Mouse (Mus musculus): ENCODE measurements around the gene Nr4a3.

The Nr4a3 gene

DNA sequence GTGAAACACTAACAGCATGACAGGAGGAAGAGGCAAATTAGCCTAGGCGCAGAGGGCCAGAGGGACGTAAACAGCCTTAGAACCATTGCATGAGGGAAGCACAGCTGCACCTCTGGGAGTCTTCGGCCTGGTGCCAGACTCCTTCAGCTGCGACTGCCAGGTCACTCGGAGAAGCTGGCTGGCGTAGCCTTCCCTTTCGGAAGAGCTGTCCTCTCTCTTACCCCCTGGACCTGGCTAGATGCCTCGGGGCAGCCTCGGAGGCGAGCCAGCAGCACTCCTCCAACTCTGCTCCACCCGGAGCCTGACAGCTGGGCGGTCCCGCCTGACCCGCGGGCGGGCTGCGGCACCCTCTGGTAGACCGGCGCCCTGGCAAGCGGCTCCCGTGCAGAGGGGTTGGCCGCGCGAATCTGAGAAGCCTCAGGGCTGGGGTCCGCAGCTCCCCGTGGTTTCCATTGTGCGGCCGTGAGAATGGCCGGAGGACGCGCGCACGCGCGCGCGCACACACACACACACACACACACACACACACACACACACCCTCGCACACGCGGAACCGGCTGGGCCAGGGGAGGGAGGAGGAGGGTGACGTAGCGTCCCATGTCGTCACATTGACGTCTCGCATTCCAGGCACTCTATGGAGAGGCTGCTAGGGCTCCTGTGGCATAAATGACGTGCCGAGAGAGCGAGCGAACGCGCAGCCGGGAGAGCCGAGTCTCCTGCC lies at the start of gene Nr4a3:
TSS of gene Nr4a3 (plus strand) at position 663 of the 721 bp plus-strand sequence.
- DNase-seq (ENCODE audit: low spot score): peak; percentile 70

DNA sequence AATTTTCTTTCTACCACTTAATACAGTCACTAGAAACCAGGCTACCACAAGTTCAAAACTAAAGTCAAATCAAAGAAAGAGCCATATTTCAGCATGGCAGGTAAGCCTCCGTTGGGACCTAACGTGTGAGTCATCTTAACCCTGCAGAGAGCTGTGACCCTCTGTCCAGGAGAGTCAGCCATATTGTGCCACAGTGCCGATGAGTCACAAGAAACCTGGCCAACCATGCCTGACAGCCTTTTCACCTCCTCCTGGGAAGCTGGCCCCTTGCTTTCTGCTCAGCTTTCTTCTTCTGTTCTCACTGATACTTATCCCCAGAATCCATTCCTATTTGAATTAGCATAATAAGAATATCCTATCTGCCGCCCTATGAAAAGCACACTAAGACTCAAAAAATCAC lies 42.0 kb upstream of the Nr4a3 start:
- no peak for DNase-seq (ENCODE audit: low spot score)

DNA sequence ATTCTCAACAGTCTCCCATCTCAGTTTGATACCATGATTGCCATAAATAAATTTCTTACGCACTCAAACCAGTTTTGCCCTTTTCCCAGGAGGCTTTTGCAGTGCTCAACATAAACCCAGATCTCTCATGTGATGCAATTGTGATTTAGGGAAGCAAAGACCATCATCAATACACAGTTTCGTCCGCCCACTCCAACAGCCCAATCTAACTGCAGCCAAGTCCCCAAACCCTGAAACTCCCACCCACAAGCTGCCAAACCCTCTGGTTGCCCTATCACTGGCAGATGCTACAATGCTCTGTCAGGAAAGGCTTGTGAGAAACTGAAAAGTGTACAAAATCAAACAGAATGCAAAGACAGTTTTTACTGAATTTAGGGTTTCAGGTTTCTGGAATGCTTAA lies 41.5 kb upstream of the Nr4a3 start:
- DNase-seq (ENCODE audit: low spot score): no peak

DNA sequence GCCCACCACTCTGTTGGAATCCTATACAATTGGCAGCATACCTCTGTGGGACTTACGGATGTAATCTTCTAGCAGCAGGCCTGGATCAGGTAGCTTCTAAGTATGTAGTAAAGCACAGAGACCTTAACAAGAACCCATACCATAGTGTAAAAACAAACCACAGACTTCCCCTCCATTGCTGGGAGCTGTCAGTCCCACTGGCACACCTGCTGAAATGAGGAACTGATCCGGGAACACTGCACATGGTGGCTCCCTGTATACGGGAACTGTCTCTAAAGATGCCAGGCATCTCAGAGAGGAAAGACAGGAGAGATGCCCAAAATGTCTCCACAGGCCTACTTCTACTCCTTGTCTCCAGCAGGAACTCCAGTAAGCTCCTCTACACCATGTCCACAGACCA lies 38.6 kb upstream of the Nr4a3 start:
- no peak for DNase-seq (ENCODE audit: low spot score)

DNA sequence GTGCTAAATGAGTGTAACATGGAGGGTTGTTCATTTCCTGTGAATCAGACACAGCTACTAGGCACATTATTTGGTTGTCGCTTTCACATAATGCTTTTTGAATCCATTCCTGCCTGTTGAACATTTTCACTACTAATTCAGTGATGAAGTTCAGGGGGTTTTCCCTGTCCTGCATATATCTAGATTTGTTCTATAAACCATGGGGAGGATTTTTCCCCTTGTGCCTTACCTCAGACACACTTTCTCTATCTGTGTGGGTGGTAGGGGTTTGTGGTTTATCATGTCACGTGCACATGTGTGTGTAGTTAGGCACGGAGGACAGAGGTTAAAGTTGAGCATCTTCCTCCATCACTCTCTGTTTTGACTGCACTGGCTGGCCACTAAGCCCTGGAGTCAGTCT lies 32.7 kb upstream of the Nr4a3 start:
- DNase-seq (ENCODE audit: low spot score): no peak

DNA sequence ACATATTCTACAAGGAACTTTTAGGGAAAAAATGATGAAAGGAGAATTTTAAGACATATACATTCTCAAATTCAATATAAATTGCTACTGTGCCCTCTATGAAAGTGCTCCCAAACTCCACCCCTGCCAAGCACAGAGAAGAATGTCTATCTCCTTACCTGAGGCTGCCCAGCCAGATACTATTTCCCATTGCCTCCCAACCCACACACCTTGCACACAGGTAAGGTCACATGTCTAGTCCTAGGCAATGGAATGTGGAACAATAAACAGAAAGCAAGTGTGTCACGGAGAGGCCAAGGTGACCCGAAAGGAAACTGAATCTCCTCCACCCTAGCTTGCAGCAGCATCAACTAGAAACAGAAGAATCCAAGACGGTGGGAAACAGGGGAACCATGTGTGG lies 22.0 kb upstream of the Nr4a3 start:
- DNase-seq (ENCODE audit: low spot score): no peak

DNA sequence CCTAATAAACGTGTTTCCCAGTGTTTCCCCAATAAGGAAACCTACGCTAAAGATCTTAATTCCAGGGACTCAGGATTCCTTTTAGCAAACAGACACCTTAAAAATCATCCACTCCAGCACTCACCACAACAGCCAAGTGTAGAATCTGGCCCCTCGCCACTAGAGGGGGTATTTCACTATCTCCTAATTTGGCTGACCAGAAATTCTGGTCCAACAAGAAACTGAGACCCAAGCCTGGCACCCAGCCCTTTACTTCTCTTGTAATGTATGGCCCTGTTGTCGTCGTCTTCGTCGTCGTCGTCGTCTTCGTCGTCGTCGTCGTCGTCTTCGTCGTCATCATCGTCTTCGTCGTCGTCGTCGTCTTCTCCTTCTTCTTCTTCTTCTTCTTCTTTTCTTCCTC lies 15.3 kb upstream of the Nr4a3 start:
- peak; percentile 18 for DNase-seq (ENCODE audit: low spot score)

DNA sequence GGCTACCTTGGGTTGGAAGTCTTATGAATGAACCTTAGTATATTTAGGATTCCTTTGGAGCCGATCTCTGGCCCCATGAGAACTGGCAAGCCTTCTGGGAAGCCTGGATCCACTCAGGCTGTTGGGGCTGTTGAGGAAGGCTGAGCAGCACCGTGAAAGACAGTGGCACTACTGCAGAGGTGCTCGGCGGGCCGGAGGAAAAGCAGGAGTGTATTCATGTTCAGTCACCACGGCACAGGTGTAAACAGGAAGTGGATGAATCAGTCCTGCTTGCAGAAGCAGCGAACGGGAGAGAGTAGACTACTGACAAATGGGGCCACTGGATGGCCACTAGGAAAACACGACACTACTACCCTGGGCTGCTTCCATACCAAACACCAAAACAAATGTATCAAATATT lies 10.7 kb upstream of the Nr4a3 start:
- DNase-seq (ENCODE audit: low spot score): no peak

DNA sequence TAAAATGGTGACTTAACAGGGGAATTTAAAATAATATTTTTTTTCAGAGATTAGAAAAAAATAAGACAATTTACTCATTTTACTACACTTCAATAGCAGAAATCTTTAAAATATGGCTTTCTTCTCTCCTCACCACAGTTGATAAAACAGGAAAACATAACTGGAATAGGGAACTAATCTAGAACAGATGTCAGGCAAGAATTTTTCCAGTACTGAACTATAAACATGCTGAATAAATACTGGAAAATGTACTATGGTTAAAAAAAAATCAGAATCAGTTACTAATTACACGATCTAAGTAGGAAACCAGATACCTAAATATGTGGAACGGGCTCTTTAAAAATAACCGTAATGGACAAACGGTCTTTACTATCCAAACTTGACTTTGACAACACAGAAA lies 7.3 kb upstream of the Nr4a3 start:
- DNase-seq (ENCODE audit: low spot score): no peak

DNA sequence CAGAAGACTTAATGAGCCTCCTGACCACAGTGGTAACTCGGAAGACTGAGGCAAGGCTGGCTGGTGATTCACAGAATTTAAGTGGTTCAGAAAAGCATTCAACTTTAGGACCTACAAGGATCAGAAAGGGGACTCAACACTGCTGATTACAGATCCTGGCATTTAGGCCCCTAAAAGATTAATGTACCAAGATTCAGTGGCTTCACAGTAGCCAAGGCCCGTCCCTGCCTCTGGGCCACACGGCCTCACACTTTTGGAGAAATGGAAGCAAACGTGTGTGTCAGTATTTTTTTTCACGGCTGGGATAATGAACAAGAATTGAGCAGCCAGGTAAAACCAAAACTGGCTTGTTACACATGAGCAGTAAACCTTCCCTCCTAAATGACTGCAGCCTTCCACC lies 6.1 kb upstream of the Nr4a3 start:
- DNase-seq (ENCODE audit: low spot score): no peak

DNA sequence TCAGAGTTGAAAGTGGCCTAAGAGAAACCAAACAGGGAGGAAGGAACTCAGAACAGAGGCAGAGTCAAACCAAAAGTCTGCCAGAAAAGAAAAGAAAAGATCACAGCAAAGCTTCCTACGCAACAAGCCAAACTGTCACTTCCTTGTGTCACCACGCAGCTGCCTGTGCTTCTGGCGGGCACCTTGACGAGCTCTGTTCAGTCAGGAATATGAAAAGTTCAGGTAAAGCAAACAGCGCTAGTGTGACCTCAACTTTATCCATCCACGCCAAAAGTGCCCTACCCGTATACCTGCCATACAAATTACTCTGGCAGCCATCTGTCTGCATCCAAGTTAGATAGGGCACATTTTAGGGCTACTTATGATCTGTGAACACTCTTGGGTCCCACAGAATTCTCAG lies 5.2 kb upstream of the Nr4a3 start:
- no peak for DNase-seq (ENCODE audit: low spot score)

DNA sequence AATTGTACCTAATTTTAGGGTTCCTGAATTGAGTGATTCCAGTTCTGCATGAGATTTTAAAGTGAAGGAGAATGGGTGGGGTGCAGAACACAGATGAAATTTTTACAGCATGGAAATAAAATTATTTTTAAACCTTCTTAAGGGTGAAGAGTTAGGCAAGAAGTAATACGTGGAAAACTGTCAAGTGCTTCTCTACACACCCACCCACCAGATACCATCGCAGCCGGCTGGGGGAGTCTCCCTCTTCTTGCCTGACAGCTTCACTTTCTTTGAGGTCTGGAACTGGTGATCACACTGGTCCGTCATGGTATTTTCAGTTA lies 2.5 kb upstream of the Nr4a3 start:
- no peak for DNase-seq (ENCODE audit: low spot score)

DNA sequence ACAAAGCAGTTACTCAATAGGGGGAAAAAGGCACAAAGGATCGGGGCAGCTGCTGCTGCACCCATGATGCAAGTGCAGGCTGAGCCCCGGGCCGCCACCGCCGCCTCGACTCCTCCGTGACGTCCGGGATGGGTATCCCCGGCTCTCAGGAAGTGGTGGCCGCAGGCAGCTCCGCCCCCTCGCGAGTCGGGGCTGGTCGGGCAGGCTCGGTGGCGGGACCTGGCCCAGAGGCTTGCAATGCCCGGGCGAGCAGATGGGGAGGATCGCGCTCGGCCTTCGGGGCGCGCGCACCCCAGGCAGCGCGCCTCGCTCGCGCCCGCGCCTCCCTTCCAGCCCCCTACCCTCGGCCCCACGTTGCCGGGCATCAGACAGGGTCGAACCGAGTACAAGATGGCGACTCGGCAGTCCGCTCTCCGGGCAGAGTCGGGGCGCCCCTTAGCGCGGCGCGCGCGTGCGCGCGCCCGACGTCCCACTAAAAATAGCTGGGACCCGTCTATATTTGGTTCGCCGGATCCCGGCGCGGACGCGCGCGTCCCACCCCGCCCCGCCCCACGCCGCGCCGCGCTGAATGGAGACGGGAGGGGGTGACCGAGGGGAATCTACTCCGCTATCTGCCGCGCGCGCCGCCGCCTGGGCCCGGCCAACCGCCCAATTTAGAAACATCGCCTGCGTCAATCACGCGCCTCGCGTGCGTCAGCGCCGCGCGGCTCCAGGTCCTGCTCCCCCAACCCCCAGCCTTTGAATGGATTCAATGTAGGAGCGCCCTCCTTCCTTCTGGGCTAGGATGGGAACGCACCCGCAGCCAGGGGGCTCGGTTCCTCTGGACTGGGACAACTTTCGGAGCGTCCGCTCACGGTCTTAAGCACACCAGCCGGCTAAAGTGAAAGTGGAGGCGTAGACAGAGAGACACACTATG lies 1.9 kb upstream of the Nr4a3 start:
- peak; percentile 85 for DNase-seq (ENCODE audit: low spot score)

DNA sequence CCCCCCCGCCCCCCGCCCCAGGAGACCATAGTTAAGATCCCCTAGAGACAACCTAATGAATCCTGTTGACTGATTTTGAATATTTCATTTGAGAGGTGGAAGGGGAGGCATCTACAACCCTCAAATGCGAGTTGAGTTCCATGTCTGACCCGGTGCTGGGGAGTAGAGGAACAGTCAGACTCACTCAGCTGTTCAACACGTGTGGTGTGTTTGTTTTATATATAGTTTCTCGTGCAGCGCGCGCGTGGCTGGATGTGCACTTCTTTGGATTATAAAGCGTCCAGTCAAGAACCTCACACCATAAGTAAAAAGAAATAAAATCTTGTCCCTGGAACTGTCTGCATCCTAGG lies 837 bp upstream of the Nr4a3 start:
- no peak for DNase-seq (ENCODE audit: low spot score)

DNA sequence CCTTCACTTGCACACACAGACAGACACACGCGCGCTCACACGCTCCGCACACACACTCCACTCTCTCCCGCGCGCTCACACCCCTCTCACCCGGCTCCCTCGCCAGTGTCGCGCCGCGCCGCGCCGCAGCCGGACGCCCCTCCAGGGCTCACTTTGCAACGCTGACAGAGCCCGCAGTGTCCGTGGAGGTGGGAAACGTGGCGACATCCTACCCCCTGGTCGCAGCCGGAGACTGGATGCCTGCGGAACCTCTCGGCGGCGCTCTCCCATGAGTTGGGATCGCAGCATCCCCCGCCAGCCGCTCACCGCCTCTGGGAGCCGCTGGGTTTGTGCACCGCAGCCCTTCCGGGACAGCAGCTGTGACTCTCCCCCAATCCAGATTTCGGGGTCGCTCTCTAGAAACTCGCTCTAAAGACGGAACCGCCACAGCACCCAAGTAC lies 348 bp downstream of the Nr4a3 start:
- DNase-seq (ENCODE audit: low spot score): no peak

DNA sequence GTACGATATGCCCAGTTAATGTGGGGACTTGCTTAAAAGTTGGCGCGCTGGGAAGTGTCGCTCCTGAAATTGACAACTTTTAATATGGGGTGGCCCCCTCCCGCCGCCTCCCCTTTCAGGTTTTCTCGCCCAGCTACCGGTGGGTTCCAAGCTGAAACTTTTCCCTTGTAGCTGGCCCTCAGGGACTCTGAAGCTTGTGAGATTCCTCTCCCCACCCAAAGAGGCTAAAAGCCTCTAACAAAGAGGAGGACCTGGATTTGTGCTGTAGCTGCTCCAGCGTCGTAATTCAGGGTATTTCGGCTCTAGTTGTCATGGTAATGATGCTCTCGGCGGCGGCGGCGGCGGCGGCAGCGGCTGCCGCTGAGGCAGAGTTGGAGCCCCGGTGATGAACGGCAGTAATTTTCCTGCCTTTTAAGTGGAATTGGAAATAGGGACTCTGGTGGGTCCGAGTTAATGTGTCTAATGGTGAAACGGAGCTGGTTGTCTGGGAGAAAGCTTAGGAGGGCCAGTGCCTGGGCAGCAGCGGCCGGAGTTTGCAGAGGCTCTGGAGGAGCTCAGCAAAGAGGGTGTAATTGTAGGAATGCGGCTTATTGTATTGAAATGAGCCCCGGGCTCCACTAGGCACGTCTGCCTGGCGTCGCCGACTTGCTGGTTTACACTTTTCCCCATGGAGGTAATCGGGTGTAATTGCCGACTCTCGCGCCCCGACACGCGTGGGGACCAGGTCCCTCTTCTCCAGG lies 938 bp downstream of the Nr4a3 start:
- DNase-seq (ENCODE audit: low spot score): peak; percentile 10

DNA sequence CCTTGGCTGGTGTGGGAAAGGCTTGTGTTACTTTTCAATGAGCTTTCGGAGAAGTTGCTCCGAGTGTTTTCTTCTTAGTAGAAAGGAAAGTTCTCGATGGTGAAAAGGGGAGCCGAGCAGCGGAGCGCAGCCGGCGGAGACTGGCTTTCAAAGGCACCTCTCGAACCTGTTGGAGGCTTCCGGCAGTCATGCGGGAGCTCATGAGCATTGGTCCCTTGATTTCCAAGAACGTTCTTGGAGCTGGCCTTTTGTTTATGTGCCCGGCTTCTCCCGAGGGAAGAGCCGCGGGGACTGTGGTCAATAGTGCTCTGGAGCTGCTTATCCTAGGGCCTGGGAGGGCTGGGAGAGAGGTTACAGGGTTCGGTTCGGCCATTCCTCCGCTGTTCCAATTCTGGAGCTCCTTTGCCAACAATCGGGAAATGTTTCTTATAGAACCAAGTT lies 1.5 kb downstream of the Nr4a3 start:
- DNase-seq (ENCODE audit: low spot score): no peak

DNA sequence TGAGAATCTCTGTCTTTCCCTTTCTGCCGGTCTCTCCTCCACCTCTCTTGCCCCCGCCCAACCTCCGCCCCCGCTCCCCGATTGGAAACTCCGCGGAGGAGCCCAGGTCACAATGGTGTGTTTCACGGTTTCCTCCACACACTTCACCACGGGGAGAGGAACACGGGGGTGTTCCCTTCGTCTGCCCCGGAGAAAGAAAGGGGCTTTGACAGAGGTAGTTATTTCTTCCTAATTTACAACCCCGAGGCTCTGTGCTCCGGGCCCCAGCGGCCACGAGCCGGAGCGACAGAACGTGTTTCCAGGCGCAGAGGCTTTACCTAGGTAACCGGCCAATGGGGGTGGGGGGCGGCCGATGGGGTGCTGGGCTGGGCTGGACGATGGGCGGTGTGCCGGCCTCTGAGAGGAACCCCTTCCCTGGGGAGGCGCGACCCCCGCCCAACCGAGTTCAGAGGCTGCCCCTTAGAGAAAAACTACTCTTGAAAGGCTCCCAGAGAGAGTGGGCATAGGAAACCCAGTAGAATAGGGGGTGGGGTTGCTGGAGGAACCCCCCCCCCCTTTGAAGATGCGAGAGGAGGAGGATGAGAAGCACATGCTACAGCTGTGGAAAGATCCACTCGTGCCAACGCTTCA lies 2.3 kb downstream of the Nr4a3 start:
- no peak for DNase-seq (ENCODE audit: low spot score)

DNA sequence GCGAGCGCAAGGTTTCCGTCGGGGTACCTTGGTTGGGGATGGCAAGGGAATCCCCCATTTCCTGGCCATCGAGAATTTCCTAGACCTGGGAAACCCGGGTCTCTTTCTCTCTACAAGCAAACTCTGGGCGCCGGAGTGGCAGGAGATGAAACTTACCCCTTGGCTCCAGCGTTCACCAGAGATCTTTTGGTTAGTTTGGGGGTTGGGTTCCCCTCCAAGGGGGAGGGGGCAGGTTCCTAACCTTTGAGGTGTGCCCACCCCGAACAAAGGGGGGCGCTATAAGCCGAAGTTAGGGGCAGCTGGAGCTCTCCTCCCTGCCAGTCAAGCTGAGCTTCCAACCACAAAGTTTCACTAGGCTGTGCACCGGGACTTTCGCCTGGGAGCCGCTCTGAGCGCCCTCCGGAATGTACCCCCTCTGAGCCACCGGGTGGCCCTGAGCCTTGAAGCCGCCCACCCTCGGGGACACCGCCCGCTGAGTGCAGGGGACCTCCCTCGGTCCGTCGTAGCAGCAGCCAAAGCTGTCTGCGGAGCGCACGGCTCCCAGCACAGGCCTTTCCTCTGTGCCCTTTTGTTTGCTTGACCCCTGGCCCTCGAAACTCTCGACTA lies 2.9 kb downstream of the Nr4a3 start:
- DNase-seq (ENCODE audit: low spot score): peak; percentile 8

DNA sequence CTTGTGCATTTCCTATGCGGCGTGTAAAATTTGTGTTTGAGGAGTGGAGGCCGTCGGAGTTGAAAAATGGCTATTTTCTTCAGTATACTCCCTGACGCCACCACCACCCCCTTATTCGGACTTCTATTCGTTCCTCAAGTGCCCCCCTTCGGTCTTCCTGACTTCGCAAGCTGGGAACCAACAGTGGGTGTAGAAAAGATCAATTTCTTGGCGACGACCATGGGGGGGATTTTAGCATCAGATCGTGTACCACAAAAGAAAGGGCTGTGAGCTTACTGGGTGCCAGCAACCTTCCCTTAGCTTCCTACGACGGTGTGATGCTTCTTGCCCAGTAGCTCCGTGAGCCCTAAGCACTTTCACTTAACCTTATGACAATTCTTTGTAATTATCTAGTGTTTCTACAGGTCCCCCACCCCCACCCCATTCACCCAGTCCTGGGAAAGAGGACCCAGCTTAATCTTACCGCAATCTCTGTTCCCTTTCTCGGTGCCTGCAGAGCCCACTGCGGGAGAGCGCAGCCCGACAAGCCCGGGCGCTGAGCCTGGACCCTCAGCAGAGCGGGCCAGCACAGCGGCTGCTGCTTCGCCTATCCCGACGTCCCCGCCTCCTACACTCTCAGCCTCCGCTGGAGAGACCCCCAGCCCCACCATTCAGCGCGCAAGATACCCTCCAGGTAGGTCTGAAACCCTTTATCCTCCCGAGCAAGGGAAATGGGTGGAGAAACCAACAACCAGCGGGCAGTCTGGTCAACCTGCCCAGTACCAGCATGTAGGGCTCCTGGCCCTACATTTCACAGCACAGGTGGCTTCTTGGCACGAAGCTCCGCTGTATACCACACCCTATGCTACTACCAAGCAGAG lies 3.7 kb downstream of the Nr4a3 start:
- DNase-seq (ENCODE audit: low spot score): no peak

DNA sequence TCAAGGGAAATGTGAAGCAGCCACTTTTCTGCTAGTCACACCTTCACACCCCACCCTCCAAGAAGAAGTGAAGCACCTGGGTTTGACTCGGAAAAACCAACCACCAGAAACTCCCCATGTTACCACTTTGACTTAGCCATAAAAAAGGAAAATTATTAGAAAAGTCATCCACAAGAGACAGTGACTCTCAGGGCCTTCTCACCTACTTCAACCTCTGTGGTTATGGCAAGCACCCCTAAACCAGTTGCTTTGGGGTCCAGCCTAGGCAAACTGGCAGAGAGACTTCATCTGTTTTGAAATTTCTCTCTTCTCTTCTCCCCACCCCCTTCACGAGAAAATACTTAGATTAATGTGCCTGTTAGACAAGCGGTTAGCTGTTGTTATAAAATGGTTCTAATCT lies 5.1 kb downstream of the Nr4a3 start:
- no peak for DNase-seq (ENCODE audit: low spot score)

Data from ovary, postnatal 14 days (tissue).